Mouse (Mus musculus): ENCODE measurements at regions not wholly inside any gene's neighbourhood (a gene's known extent, or its start where the extent isn't known, plus 50 kb on each side); places are given as distances from the start of the nearest gene placed in this dataset.

- peak; percentile 49; the same call in 1 of the 2 replicates for ATAC-seq (ENCODE audit: insufficient read depth, low FRiP score)
- Histone ChIP-seq H3K4me2 (ENCODE audit: low read depth, low read length) (peak overlapping the region; percentile 22; the same call in 1 of the 2 replicates), H3K9ac (ENCODE audit: low read length) (0 out of 2 replicates have a peak overlapping the region, but pooled peaks have one; percentile 47), H3K4me1 (ENCODE audit: control insufficient read depth, insufficient read depth, low read length) (peaks cover 30% of the 10 kb centered on the region), H3K9me3 (replicated peaks; ENCODE audit: control insufficient read depth, low read length) (no peaks in the 10 kb centered on the region), H3K36me3 (ENCODE audit: control insufficient read depth, insufficient read depth, low read length) (no peaks in the 10 kb centered on the region), H3K27ac (ENCODE audit: low read length) (peak overlapping the region; percentile 88), H3K4me3 (replicated peaks; ENCODE audit: low read length) (no peak overlapping the region), H3K27me3 (ENCODE audit: control insufficient read depth, insufficient read depth, low read length) (no peaks in the 10 kb centered on the region)
- WGBS, result 29% methylated on average over 9 of the region's 9 CpGs
Measured at GRCm38 (mm10) chr16:44633059-44633667, 74.5 kb upstream of the Boc start.

- peak overlapping the region; percentile 22 for H3K4me2 ChIP-seq (ENCODE audit: low read depth, low read length)
- ATAC-seq (ENCODE audit: insufficient read depth, low FRiP score), result peak; percentile 88
- H3K9me3 ChIP-seq (replicated peaks; ENCODE audit: control insufficient read depth, low read length), result no peaks in the 10 kb centered on the region
- H3K9ac ChIP-seq (ENCODE audit: low read length), result peak overlapping the region; percentile 47; the same call in 1 of the 2 replicates
- peaks cover 30% of the 10 kb centered on the region for H3K4me1 ChIP-seq (ENCODE audit: control insufficient read depth, insufficient read depth, low read length)
- H3K27me3 ChIP-seq (ENCODE audit: control insufficient read depth, insufficient read depth, low read length), result no peaks in the 10 kb centered on the region
- no peaks in the 10 kb centered on the region for H3K36me3 ChIP-seq (ENCODE audit: control insufficient read depth, insufficient read depth, low read length)
- no peak overlapping the region for H3K4me3 ChIP-seq (replicated peaks; ENCODE audit: low read length)
- peak overlapping the region; percentile 88 for H3K27ac ChIP-seq (ENCODE audit: low read length)
- 24% methylated on average over 9 of the region's 9 CpGs for WGBS
Measured at GRCm38 (mm10) chr16:44632330-44633058, 73.8 kb upstream of the Boc start.

- no peak for ATAC-seq (ENCODE audit: insufficient read depth, low FRiP score)
Measured at GRCm38 (mm10) chr16:44631357-44632053, 72.8 kb upstream of the Boc start.

GRCm38 (mm10) chr16:44630861-44631260 lies 72.2 kb upstream of the Boc start:
- WGBS, result 64% methylated on average over 9 of the region's 9 CpGs
- H3K9me3 ChIP-seq (replicated peaks; ENCODE audit: control insufficient read depth, low read length), result no peaks in the 10 kb centered on the region
- H3K27me3 ChIP-seq (ENCODE audit: control insufficient read depth, insufficient read depth, low read length), result no peaks in the 10 kb centered on the region
- H3K4me1 ChIP-seq (ENCODE audit: control insufficient read depth, insufficient read depth, low read length), result peaks cover 31% of the 10 kb centered on the region
- no peak overlapping the region for H3K9ac ChIP-seq (ENCODE audit: low read length)
- H3K27ac ChIP-seq (ENCODE audit: low read length), result peak overlapping the region; percentile 88; the same call in 1 of the 2 replicates
- no peak overlapping the region for H3K4me2 ChIP-seq (ENCODE audit: low read depth, low read length)
- H3K4me3 ChIP-seq (replicated peaks; ENCODE audit: low read length), result no peak overlapping the region
- no peaks in the 10 kb centered on the region for H3K36me3 ChIP-seq (ENCODE audit: control insufficient read depth, insufficient read depth, low read length)
- no peak for ATAC-seq (ENCODE audit: insufficient read depth, low FRiP score)

More at GRCm38 (mm10) chr16:44631357-44632053, 72.8 kb upstream of the Boc start:
- no peaks in the 10 kb centered on the region for H3K27me3 ChIP-seq (ENCODE audit: control insufficient read depth, insufficient read depth, low read length)
- H3K9me3 ChIP-seq (replicated peaks; ENCODE audit: control insufficient read depth, low read length), result no peaks in the 10 kb centered on the region
- WGBS, result 51% methylated on average over 4 of the region's 4 CpGs
- no peak overlapping the region for H3K9ac ChIP-seq (ENCODE audit: low read length)
- H3K4me2 ChIP-seq (ENCODE audit: low read depth, low read length), result no peak overlapping the region
- H3K27ac ChIP-seq (ENCODE audit: low read length), result peak overlapping the region; percentile 88
- H3K4me3 ChIP-seq (replicated peaks; ENCODE audit: low read length), result no peak overlapping the region
- H3K4me1 ChIP-seq (ENCODE audit: control insufficient read depth, insufficient read depth, low read length), result peaks cover 30% of the 10 kb centered on the region
- no peaks in the 10 kb centered on the region for H3K36me3 ChIP-seq (ENCODE audit: control insufficient read depth, insufficient read depth, low read length)

- Histone ChIP-seq H3K9ac (ENCODE audit: low read length) (no peak overlapping the region), H3K36me3 (ENCODE audit: control insufficient read depth, insufficient read depth, low read length) (no peaks in the 10 kb centered on the region), H3K4me1 (ENCODE audit: control insufficient read depth, insufficient read depth, low read length) (peaks cover 35% of the 10 kb centered on the region), H3K9me3 (replicated peaks; ENCODE audit: control insufficient read depth, low read length) (no peaks in the 10 kb centered on the region), H3K4me3 (replicated peaks; ENCODE audit: low read length) (no peak overlapping the region), H3K27me3 (ENCODE audit: control insufficient read depth, insufficient read depth, low read length) (no peaks in the 10 kb centered on the region), H3K4me2 (ENCODE audit: low read depth, low read length) (no peak overlapping the region), H3K27ac (ENCODE audit: low read length) (no peak overlapping the region)
- WGBS, result 46% methylated on average over 9 of the region's 9 CpGs
- no peak for ATAC-seq (ENCODE audit: insufficient read depth, low FRiP score)
Measured at GRCm38 (mm10) chr16:44630426-44630825, 71.7 kb upstream of the Boc start.

- WGBS, result 44% methylated on average over 8 of the region's 8 CpGs
- Histone ChIP-seq H3K9ac (ENCODE audit: low read length) (no peak overlapping the region), H3K4me1 (ENCODE audit: control insufficient read depth, insufficient read depth, low read length) (peaks cover 40% of the 10 kb centered on the region), H3K4me3 (replicated peaks; ENCODE audit: low read length) (no peak overlapping the region), H3K36me3 (ENCODE audit: control insufficient read depth, insufficient read depth, low read length) (no peaks in the 10 kb centered on the region), H3K9me3 (replicated peaks; ENCODE audit: control insufficient read depth, low read length) (no peaks in the 10 kb centered on the region), H3K4me2 (ENCODE audit: low read depth, low read length) (no peak overlapping the region), H3K27me3 (ENCODE audit: control insufficient read depth, insufficient read depth, low read length) (no peaks in the 10 kb centered on the region), H3K27ac (ENCODE audit: low read length) (peak overlapping the region; percentile 51)
- no peak for ATAC-seq (ENCODE audit: insufficient read depth, low FRiP score)
Measured at GRCm38 (mm10) chr16:44629296-44630275, 70.9 kb upstream of the Boc start.

- H3K9ac ChIP-seq (ENCODE audit: low read length), result no peak overlapping the region
- ATAC-seq (ENCODE audit: insufficient read depth, low FRiP score), result peak; percentile 76; the same call in 1 of the 2 replicates
- no peaks in the 10 kb centered on the region for H3K9me3 ChIP-seq (replicated peaks; ENCODE audit: control insufficient read depth, low read length)
- 49% methylated on average over 3 of the region's 3 CpGs for WGBS
- H3K4me3 ChIP-seq (replicated peaks; ENCODE audit: low read length), result no peak overlapping the region
- H3K4me1 ChIP-seq (ENCODE audit: control insufficient read depth, insufficient read depth, low read length), result peaks cover 25% of the 10 kb centered on the region
- no peak overlapping the region for H3K4me2 ChIP-seq (ENCODE audit: low read depth, low read length)
- H3K27ac ChIP-seq (ENCODE audit: low read length), result peak overlapping the region; percentile 44
- H3K36me3 ChIP-seq (ENCODE audit: control insufficient read depth, insufficient read depth, low read length), result no peaks in the 10 kb centered on the region
- H3K27me3 ChIP-seq (ENCODE audit: control insufficient read depth, insufficient read depth, low read length), result no peaks in the 10 kb centered on the region
Measured at GRCm38 (mm10) chr16:44625871-44626293, 67.2 kb upstream of the Boc start.

- Histone ChIP-seq H3K27me3 (ENCODE audit: control insufficient read depth, insufficient read depth, low read length) (no peaks in the 10 kb centered on the region), H3K36me3 (ENCODE audit: control insufficient read depth, insufficient read depth, low read length) (no peaks in the 10 kb centered on the region), H3K9me3 (replicated peaks; ENCODE audit: control insufficient read depth, low read length) (no peaks in the 10 kb centered on the region), H3K4me3 (replicated peaks; ENCODE audit: low read length) (no peak overlapping the region), H3K4me2 (ENCODE audit: low read depth, low read length) (no peak overlapping the region), H3K9ac (ENCODE audit: low read length) (no peak overlapping the region), H3K27ac (ENCODE audit: low read length) (peak overlapping the region; percentile 44), H3K4me1 (ENCODE audit: control insufficient read depth, insufficient read depth, low read length) (peaks cover 18% of the 10 kb centered on the region)
- ATAC-seq (ENCODE audit: insufficient read depth, low FRiP score), result no peak
- 42% methylated on average over 6 of the region's 6 CpGs for WGBS
Measured at GRCm38 (mm10) chr16:44625108-44625616, 66.5 kb upstream of the Boc start.

All from stomach, embryonic 16.5 days (tissue).